Comparison of ENCODE assay signal across 8 mouse cellular contexts in genomic region chr2:118529466-118530181, GRCm38 (mm10). TPM values are rescaled to one million over a fixed set of nuclear protein-coding genes. Genes with fewer than 3 reads are reported as not detected.
DNase-seq lines count a peak whose midpoint lies in the region; ATAC-seq and TF ChIP-seq lines count a peak whose summit lies in the region.

No protein-coding gene starts in this region.

- peaks cover 45% of the 10 kb centered on the region for H3K4me1 ChIP-seq in heart, embryonic 15.5 days (replicated peaks)
- peaks cover 49% of the 10 kb centered on the region for H3K4me1 ChIP-seq in kidney, postnatal 0 days (replicated peaks; ENCODE audit: insufficient read depth, low read length)

- H3K27ac ChIP-seq in heart, embryonic 15.5 days, result peak overlapping the region; percentile 65
- H3K27ac ChIP-seq in kidney, postnatal 0 days, result peak overlapping the region; percentile 84

- H3K9me3 ChIP-seq in heart, embryonic 15.5 days (replicated peaks), result no peaks in the 10 kb centered on the region
- no peaks in the 10 kb centered on the region for H3K9me3 ChIP-seq in kidney, postnatal 0 days (replicated peaks; ENCODE audit: low read length)

- peak; percentile 15; the same call in 1 of the 2 replicates for TF ChIP-seq CTCF in kidney, postnatal 0 days (IDR thresholded peaks at IDR 0.05; ENCODE audit: low read depth)

- no peaks in the 10 kb centered on the region for H3K27me3 ChIP-seq in heart, embryonic 15.5 days
- no peaks in the 10 kb centered on the region for H3K27me3 ChIP-seq in kidney, postnatal 0 days (ENCODE audit: insufficient read depth, low read length)

- 0 out of 2 replicates have a peak overlapping the region, but pooled peaks have one; percentile 4 for H3K4me2 ChIP-seq in heart, embryonic 15.5 days
- peak overlapping the region; percentile 21; the same call in 1 of the 2 replicates for H3K4me2 ChIP-seq in kidney, postnatal 0 days (ENCODE audit: low read length)

- peak; percentile 75 for DNase-seq in 3134 (ENCODE audit: extremely low read depth, insufficient read length, low spot score)
- DNase-seq in embryo, embryonic 10.5 days (ENCODE audit: low spot score), result peak; percentile 92
- DNase-seq in kidney, postnatal 0 days (ENCODE audit: low spot score), result peak; percentile 89
- peak; percentile 79 for DNase-seq in lung, postnatal 14 days
- no peak for DNase-seq in spleen, postnatal 4 days (ENCODE audit: low spot score in 2 of 2)
- no peak for DNase-seq in layer of hippocampus, adult 9-10 months (ENCODE audit: low spot score)

- H3K4me3 ChIP-seq in heart, embryonic 15.5 days, result no peak overlapping the region
- H3K4me3 ChIP-seq in kidney, postnatal 0 days (replicated peaks; ENCODE audit: low read depth, low read length), result no peak overlapping the region

- no peaks in the 10 kb centered on the region for H3K36me3 ChIP-seq in heart, embryonic 15.5 days
- H3K36me3 ChIP-seq in kidney, postnatal 0 days (ENCODE audit: insufficient read depth, low read length), result no peaks in the 10 kb centered on the region

- peak; percentile 38; the same call in 1 of the 2 replicates for ATAC-seq in heart, embryonic 15.5 days (replicated peaks; ENCODE audit: insufficient number of reproducible peaks, insufficient read depth, low FRiP score, low read depth)
- peak; percentile 44; the same call in 1 of the 2 replicates for ATAC-seq in kidney, postnatal 0 days (replicated peaks; ENCODE audit: low FRiP score, low read depth)
- ATAC-seq in activated CD4-positive, CD25-positive, alpha-beta regulatory T cell, adult 4 months, result no peak

- 0 out of 2 replicates have a peak overlapping the region, but pooled peaks have one; percentile 8 for H3K9ac ChIP-seq in heart, embryonic 15.5 days
- 0 out of 2 replicates have a peak overlapping the region, but pooled peaks have one; percentile 35 for H3K9ac ChIP-seq in kidney, postnatal 0 days (ENCODE audit: low read depth, low read length)

- 19% methylated on average over 7 of the region's 7 CpGs for WGBS in heart, embryonic 15.5 days
- 16% methylated on average over 7 of the region's 7 CpGs for WGBS in kidney, postnatal 0 days

RNA-seq across cellular contexts. Expression of gene Bmf, which starts 19.9 kb away (rescaled TPM):
- polyA plus RNA-seq in heart, embryonic 15.5 days (2015; fragmentation: Nextera tagmentation; extraction: Ambion mirVana), result 1.9 and 3.8 TPM in 2 replicates
- 4.2 and 5.3 TPM in 2 replicates for polyA plus RNA-seq in kidney, postnatal 0 days (2015; fragmentation: Nextera tagmentation; extraction: Ambion mirVana)
- under 1 TPM; 0.18 to 0.19 TPM for polyA plus RNA-seq in activated CD4-positive, CD25-positive, alpha-beta regulatory T cell, adult 4 months (2017; shearing (Covaris generic))

RNA-seq across cellular contexts. Expression of gene Srp14, which starts 50.1 kb away (rescaled TPM):
- polyA plus RNA-seq in heart, embryonic 15.5 days (2015; fragmentation: Nextera tagmentation; extraction: Ambion mirVana), result 194 and 204 TPM in 2 replicates
- 237 and 255 TPM in 2 replicates for polyA plus RNA-seq in kidney, postnatal 0 days (2015; fragmentation: Nextera tagmentation; extraction: Ambion mirVana)
- 100 to 1,000 TPM; 294 to 327 TPM for polyA plus RNA-seq in activated CD4-positive, CD25-positive, alpha-beta regulatory T cell, adult 4 months (2017; shearing (Covaris generic))

Comparison
In these comparisons a context has a peak if more than half of its experiments do, and no peak if none do; other contexts are left out.
1. DNase-seq: peak in 3134 (single experiment), embryo, embryonic 10.5 days (single experiment), kidney, postnatal 0 days (single experiment) and lung, postnatal 14 days (single experiment); none in spleen, postnatal 4 days (0 of 2) and layer of hippocampus, adult 9-10 months (single experiment).